Mouse (Mus musculus) R1 (cell line): Measurements from ENCODE around the gene Etl4.
"Not testable (repeated sequence)": the region's sequence is repeated elsewhere in the genome, so short reads cannot be mapped to it uniquely, and the experiment has no call there.

Experiments
- DNase-seq: peaks from one replicate; pipeline ENCODE4 v3.0.0-alpha.2; 2018; ENCODE audit warnings: low read depth, low spot score

Etl4 gene

DNA sequence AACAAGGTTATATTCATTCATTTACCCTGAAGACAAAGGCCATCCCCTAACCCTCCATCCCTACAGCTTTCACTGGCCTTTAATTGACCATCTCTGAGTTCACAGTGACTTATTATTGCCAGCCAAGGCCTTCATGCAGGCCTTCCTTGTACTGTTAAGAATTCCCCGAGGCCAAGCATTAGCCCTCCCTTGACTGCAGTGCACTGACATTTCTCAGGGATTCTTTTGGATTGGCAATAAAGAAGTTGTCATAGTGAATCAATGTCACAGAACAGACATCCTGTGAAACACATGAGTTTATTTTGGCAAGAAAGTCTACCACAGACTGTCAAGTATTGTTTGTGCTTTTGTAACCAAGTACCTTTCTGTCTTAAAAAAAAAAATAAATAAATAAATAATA, 257.5 kb downstream of the Etl4 start:
- no peak for DNase-seq

DNA sequence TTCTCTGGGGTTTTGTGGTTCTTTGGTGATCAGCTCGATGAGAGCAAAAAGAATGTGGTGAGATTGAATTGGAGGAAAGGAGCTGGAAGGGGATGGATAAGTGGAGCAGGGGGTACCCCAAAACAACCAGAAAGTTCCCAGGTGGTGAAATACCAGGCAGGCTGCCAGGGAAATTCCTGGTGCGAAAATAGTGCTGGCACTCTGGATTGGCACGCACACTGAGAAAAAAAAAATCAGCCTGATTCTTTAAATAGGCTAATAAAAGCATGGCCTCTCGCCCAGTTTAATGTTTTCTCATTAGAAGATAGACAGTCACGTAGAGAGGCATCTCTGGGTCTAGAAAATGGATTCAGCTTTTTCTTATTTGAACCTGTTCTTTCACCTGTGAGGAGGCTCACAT, 258.0 kb downstream of the Etl4 start:
- no peak for DNase-seq

DNA sequence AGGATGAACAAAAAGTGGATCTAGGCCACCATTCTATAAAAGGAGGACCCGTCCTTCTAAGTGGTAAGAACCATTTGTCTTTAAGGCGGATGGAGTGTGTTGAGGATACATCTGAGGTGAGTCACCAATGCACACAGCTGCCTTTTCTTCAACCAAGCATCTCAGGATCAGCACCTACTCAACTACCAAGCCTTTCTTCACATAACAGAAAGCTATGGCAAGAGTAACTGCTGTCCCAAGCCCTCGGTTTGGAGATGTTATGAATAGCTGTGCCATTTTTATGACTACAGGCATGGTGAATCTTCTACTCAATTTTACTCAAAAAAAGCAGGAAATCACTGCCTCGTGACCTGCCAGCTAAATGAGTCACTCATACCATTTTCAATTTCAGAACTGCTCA, 258.6 kb downstream of the Etl4 start:
- DNase-seq = no peak

DNA sequence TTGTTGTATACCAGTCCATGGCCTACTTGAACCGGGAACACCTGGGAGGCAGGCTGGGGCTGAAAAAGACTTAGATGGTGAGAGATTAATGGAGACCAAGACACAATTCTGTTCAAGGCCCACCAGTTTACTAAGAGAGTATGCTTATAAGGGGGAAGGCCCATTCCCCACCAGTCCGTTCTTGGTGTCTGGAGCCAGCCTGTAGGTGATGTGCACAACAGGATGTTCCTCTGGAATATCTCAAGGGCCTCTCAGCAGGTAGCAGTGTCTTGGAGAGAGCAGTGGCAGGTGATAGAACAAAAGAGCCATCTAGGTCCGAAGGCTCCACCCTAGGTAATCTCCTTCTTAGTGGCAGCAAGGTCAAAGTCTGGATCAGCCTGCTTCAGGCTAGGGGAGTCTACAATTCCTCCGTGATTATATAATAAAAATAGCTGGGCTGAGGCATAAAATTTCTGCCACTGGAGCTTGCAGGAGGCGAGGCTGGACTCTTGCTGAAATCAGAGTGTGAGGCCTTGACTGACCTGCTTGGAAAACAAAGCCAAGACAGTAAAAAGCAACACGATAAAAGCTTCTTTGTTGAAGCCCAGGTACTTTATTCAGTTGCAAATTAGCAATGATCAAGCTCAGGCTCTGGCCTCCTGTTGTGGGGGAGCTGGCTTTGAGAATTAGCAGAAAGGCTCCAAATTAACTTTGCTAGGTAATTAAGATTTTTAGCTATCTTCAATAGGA, 267.0 kb downstream of the Etl4 start:
- peak; percentile 96 for DNase-seq

DNA sequence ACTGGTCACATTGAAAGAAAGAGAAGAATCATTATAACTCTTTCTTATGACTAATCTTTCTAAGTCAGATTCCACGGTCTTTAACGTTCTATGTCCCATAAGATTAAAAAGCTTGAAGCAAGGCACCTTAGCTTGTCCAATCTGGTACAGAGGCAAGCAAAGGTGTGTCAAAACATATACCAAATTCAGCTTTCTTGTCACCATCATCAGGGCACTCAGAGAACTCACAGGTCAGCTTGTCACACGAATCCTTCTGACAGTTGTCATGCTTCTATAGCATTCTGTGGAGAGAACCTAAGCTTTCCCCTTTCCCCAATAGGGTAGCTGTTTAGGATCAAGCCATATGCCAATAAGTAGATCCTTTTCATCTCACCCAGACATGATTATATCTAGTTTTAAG, 267.7 kb downstream of the Etl4 start:
- peak; percentile 61 for DNase-seq

DNA sequence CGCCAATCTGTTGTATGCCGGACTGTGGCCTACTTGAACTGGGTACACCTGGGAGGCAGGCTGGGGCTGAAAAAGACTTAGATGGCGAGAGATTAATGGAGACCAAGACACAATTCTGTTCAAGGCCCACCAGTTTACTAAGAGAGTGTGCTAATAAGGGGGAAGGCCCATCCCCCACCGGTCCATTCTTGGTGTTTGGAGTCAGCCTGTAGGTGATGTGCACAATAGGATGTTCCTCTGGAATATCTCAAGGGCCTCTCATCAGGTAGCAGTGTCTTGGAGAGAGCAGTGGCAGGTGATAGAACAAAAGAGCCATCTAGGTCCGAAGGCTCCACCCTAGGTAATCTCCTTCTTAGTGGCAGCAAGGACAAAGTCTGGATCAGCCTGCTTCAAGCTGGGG, 271.0 kb downstream of the Etl4 start:
- DNase-seq = peak; percentile 56

DNA sequence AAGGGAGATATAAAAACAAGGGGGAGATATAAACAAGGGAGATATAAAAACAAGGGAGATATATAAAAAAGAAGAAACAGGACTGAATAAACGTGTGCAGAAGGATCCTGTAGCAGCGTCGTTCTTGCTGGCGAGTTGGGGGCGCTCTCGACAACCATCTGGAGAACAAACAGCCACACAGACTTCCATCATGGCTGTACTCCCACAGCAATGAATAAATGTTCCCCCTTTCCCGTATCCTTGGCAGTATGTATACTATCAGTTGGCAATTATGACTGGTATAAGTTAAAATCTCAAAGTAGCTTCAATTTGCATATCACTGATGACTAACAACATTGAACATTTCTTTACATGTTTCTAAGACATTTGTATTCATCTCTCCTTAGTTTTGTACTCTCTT, 277.6 kb downstream of the Etl4 start:
- DNase-seq = not testable (repeated sequence)

DNA sequence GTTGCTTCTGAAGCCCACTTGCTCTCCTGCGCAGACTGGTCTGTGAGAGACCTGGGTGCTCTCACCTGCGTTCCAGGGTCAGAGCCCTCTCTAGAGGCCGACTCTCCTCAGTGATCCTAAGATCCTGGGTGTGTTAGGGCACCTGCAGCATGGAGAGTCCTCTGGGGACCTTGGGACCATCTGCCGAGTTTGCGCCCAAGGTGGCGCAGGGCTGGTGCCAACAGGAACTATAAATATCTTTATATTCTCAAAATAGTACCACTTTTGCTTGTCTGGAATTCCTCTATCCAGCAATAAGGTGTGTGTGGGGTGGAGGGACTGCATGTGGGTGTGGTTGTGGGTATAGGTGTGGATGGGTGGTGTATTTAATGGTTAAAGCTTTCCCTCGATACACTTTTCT, 293.4 kb downstream of the Etl4 start:
- DNase-seq = no peak

DNA sequence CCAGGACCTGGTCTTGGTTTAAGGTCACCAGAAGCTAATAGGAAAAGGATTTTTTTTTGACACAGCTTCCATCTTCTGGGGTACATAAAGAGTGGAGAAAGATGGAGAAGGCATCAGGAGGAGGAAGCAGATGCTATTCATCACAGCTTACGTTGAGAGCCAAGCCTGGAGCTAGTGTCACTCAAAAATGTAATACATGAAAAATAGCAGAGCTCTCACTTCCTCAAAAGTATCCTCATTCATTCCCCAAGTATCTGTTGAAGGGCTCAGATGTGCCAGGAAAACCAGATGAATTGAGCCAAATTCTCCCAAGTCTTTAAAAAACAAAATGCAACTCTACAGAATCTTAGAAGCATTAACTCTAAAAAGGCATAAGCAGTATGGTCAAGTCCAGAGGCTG, 297.1 kb downstream of the Etl4 start:
- DNase-seq = no peak

DNA sequence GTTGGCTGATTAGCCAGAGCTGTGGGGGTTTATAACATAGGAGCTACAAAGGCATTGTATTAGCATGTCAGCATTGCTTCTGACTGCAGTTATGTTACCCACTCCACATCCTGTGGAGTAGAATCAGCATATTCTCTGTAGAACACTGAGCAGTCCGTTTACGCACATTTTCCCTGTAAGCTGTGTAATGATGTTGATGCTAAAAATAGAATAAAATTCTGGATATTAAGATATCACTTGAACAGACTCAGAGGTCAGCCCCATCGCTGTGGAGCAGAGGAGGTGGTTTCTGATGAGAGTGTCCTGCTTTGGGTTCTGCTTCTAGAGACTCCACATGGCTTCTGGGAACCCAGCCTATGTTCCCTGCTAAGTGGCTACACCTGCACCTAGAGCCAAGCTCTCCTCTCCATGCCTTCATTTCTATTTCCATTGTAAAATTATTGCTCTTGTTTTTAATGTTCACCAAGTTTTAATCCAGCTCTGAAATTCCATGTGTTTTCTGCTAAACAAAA, 299.2 kb downstream of the Etl4 start:
- peak; percentile 60 for DNase-seq

DNA sequence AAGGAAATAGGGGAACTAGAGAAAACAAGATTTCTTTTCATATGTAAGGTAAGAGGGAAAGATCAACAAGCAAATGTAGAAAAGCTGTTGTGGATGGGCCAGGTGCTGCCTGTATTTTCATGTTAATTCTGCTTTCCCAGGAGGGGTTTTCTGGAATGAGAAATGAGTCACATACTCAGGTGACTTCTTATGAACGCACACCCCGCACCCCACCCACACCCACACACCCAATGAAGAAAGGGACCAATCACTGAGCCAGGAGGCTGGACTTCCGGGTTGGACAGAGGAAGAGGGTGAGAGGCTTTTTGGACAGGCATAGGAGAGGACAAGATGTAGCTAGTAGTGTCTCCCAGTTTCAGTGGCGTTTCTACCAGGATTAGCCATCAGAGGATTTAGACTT, 299.8 kb downstream of the Etl4 start:
- peak; percentile 99 for DNase-seq

DNA sequence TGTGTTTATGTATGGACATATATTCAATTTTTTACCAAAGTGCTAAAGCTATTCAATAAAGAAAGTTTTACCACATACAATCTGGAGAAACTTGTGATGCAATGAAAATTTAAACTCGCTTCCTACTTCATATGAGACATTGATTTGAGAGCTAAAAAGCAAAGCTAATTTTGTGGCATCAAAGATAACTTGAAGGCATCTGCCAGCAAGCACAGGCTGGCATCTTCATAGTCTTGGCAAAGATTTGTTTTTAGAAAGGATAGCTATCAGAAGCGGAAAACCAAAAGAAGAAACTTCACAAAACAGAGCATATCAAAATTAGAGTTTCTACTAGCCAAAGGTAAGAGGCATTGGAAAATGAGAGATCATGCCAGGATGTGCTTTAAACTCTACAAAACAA, 306.7 kb downstream of the Etl4 start:
- no peak for DNase-seq

DNA sequence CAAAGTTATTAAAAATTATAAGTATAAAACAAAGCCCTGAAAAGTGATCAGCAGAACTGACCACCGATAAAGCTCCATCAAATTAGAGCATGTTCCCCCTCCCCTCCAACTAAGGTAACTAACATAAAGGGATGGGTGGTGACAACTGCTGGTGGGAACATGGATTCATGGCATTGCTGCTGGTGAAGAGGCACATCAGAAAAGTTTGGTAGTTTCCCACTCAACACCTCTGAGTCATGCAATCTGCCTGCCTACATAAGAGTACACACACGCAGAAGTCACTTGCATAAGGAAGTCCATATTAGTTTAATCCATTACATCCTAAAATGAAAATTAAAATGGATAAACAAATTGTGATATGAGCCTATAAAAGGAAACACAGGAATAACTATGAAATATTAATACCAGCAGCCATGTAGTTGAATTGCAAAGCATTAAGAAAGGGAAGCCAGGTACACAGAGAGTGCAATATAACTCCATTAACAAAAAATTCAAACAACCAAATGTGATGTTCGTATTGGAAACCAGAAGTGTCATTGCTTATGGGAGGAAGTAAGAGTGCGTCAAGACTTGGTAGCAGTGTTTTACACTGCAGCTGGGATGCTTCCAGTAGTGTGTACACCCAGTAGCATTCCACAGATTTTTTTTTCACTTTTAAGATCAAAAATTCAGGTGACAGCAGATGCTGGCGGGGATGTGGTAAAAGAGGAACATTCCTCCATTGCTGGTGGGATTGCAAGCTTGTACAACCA, 307.3 kb downstream of the Etl4 start:
- no peak for DNase-seq

DNA sequence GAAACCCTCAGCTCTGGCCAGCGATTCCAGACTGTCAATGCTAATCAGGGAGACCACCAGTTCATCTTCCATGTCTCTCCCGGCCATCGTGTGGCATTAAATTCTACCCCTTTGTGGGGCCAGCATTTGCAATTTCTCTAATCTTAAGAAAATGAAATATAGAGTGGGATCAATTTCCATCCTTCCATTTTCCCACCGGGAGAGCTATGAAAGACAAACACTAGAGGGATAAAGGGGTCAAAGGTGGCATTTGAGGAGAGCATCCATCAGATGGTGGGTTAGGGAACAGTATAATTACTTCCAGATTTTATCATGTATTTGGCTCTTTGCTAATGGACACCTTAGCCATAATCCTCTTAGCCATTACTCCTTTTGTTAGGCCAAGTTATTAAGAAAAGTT, 321.8 kb downstream of the Etl4 start:
- DNase-seq = no peak

DNA sequence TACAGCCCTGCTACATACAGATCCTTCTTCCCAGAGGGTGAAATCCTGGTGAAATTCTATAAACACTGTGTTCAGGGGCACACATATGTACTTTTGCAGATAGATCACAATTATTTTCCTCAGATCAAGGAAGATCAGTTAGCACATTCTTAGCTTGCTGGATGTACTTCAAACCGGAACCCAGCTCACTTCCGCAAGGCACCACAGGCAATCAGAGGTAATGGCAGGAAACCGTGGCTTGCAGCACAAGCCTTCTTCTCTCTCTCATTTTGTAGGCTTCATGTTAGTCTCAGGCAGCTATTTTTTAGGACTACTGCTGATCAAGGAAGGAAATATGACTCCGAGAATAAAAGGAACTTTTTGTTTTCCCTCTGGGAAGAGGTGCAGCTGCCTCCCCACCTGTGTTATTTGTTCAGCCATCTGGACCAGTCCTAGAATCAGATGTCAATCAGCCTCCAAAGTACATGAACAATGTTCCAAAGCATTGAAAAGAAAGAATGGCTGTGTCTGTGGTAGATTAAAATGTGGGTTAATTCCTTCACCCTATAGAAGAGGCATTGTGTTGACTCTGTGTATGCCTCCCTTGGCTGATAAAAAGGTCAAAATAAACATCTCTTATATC, 338.6 kb downstream of the Etl4 start:
- DNase-seq = no peak

DNA sequence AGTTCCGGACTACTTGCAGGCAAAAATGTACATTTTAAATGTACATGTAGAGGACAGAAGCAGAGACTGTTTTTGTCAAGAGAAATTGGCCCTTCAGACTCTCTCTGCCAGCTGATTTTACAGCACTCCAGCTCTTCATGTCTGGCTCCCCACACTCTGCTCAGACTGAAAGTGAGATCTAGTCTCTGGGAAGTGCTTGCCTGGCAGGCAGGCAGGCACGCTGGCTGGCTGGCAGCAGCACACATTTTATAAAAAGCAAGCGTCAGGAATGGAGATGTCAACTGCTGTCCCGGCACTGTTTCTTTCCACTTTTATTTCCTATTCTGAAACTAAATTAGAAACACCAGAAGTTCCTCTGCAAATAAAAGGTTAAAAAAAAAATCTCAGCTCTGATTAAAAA, 339.8 kb downstream of the Etl4 start:
- DNase-seq = no peak

DNA sequence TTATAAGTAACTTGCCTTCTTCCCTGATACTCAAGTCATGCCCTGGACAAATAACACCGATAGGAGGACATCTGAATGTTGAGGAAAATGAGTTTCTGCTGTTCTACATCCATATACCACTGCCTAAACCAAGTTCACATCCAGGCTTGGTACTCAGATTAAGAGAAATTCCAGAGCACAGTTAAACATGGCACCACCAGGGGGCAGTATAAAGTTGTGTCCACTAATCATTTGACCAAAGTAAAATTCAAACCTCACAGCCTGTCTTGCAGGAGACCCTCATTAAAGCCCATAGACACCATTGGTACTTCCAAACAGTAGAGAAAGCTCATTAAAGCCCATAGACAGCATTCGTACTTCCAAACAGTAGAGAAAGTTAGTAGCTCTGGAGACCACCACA, 366.5 kb downstream of the Etl4 start:
- peak; percentile 67 for DNase-seq

DNA sequence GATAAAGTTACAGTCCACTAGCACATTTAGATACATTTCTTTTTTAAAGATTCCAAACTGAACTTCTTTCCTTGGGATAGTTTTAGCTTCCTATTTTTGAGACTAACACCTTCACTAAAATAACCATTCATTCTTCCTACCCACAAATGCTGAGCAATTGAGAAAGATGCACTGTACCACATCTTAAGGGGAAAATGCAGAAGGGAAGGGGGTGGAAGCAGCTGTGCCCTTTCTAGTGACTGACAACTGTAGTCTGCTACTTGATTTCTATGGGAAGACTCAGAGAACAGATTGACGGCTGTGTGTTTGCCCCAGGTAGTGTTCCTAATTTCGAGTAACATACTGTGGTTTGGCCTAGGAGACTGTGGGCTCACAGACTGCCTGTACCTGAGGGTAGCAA, 372.3 kb downstream of the Etl4 start:
- DNase-seq = no peak

DNA sequence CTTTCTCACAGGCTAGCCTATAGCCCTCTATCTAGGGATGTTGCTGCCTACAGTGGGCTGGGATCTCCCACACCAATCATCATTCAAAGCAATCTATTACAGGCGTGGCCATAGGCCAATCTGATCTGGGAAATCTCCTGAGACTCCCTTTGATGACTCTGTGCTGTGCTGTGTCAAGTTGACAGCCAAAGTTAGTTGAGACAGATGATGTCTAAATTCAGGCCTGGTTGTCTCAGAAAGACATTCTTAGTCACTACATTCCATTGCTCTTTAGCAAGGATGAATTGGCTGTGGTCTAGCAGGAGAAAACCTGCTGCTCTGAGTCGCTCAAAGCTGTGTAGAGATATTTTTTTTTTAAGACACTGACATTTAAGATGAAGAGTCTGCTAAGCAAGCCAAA, 374.8 kb downstream of the Etl4 start:
- DNase-seq = no peak

DNA sequence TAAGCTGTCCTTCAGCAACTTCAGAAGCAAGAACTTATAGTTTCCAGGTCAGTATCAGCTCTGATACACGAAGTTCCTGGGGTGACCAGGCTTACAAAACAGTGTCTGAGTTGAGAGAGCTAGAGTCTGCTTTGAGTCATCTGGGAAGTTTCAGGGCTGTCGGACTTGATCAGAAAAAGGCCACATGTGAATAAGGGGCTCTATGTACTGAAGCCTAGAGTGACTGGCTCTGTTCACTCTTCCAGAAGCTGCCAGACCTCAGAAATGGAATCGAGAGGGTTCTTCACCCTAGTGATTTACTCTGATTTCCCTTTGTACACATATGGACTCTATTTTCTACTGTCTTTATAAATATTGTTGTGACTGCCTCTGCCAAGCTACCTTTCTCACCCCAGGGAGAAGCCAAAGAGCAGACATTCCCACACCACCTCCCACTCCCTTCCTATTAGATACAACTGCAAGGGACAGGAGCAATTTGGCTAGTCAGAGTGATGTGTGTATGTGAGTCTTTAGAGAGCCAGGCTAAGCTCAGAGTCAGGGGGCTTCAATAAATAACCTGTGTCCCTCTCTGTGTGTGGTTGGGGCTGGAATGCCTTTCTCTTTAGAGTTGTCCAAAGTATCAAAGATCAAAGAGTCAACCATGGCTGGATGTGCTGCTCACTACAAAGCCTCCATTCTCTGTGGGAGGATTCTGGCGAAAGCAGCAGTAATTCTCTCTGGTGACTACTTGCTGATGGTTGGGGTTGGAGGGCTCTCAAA, 381.6 kb downstream of the Etl4 start:
- DNase-seq = no peak

DNA sequence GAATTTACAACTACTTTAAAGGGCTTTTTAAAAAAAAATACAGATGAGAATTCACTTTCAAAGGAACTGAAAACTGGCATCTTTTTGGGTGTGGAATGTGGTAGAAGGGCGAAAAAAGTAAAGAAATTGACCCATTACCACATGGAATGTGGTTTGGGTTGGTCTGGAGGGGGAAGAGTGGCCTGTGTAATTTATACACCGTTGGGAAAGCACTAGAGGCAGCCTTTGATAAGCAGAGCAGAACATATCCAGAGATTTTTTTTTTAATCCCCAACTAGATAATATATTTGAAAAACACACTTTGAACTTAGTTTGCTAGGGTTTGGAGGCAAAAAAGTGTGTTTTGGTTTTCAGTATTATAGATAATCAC, 382.1 kb downstream of the Etl4 start:
- DNase-seq = no peak

DNA sequence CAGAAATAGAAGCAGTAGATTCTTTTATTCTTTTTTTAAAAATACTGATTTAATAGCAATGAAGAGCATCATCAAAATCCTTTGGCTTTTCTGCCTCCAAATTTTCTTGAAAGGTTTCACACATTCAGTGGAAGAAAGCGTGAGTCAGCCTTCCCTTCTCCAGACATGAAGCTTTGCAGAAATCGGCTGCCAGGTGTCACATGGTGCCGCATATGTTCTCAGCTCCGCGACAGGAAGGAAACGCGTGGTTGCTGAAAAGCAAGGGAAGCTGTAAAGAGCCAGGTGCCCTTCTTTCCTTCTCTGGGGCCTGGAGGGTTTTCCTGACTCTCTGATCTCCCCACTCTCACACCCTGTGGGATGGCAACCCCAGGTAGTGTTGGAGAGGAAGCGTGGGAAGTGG, 383.8 kb downstream of the Etl4 start:
- peak; percentile 7 for DNase-seq
